Mouse (Mus musculus): ENCODE measurements at regions not wholly inside any gene's neighbourhood (a gene's known extent, or its start where the extent isn't known, plus 50 kb on each side); places are given as distances from the start of the nearest gene placed in this dataset.

GRCm38 (mm10) chr1:41981545-41981944, 714.0 kb upstream of the Pou3f3 start:
- TF ChIP-seq CTCF (IDR thresholded peaks at IDR 0.05; ENCODE audit: borderline replicate concordance, insufficient read depth, low read length) (no peak), POLR2A (IDR thresholded peaks at IDR 0.05; ENCODE audit: low read depth, low read length) (no peak)
